Mouse (Mus musculus) 3T3-L1 (cell line): ENCODE data around the gene Obox5.
"Not testable (repeated sequence)": the region's sequence is repeated elsewhere in the genome, so short reads cannot be mapped to it uniquely, and the experiment has no call there.

Source experiments
- DNase-seq: peaks from one replicate; pipeline ENCODE4 v3.0.0-alpha.2; 2015; ENCODE audit warnings: low read depth, low spot score

Gene Obox5

DNA sequence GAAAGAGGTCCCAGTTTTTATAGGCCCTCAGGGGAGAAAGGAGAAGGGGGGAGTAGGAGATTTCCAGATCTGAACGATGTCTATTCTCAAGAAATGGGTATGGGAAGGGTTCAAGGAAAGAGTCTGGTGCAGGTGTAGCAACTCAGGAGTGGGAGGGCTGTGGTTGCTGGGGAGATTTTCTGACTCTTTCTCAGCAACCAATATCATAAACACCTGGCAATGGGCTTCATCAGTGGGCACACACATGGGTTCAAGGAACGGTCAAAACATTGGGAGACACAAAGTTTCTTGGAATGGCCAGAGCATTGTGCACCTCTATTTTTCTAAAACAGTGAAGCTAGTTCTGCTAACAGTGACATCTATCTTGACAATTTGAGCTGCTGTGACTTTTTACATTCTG, at the start of gene Obox5:
Obox5 (plus strand) TSS at position 301 of the 400 bp plus-strand sequence.
- DNase-seq: not testable (repeated sequence)

- peak; percentile 49 for DNase-seq
Observed at GRCm38 (mm10) chr7:15749296-15749695, 635 bp upstream of the Obox5 start.
